Mouse (Mus musculus) midbrain, postnatal 0 days (tissue): ENCODE measurements at regions not wholly inside any gene's neighbourhood (a gene's known extent, or its start where the extent isn't known, plus 50 kb on each side); places are given as distances from the start of the nearest gene placed in this dataset.

Experiments
- ATAC-seq: fragments of 200-750 bp; cut with Nextera tagmentation; 2 replicates; pipeline ENCODE4 v1.8.0; 2017; ENCODE audit warnings: moderate number of reproducible peaks, mild to moderate bottlenecking, moderate TSS enrichment, moderate library complexity; ENCODE audit not compliant: low FRiP score
- DNase-seq: peaks from one replicate; pipeline ENCODE4 v3.0.0-alpha.2; 2015; ENCODE audit warnings: low spot score
- H3K27ac ChIP-seq: fragments of 300-500 bp; sonication (generic); 2 replicates; pipeline ENCODE4 v1.5.1; 2014; ENCODE audit warnings: low read depth, mild to moderate bottlenecking, low read length, mixed read lengths
- H3K27me3 ChIP-seq: fragments of 300-500 bp; sonication (generic); 2 replicates; pipeline ENCODE4 v1.6.1; 2014; ENCODE audit warnings: low read length, control low read depth, mixed read lengths; ENCODE audit not compliant: insufficient read depth
- H3K36me3 ChIP-seq: fragments of 300-500 bp; sonication (generic); 2 replicates; pipeline ENCODE4 v1.6.1; 2014; ENCODE audit warnings: low read length, control low read depth, mixed read lengths; ENCODE audit not compliant: insufficient read depth
- H3K4me1 ChIP-seq: fragments of 300-500 bp; sonication (generic); 2 replicates; pipeline ENCODE4 v1.6.1; 2014; ENCODE audit warnings: mild to moderate bottlenecking, control low read depth, antibody characterized with exemption, low read length, mixed read lengths; ENCODE audit not compliant: insufficient read depth
- H3K4me2 ChIP-seq: fragments of 300-500 bp; sonication (generic); 2 replicates; pipeline ENCODE4 v1.6.1; 2014; ENCODE audit warnings: low read depth, mild to moderate bottlenecking, low read length, mixed read lengths; ENCODE audit not compliant: poor library complexity, severe bottlenecking
- H3K4me3 ChIP-seq: fragments of 300-500 bp; sonication (generic); 2 replicates; pipeline ENCODE4 v1.5.1; 2014; ENCODE audit warnings: low read depth, mild to moderate bottlenecking, low read length, moderate library complexity
- H3K9ac ChIP-seq: fragments of 300-500 bp; sonication (generic); replicated peaks from 2 replicates; pipeline ENCODE4 v1.6.1; 2014; ENCODE audit warnings: mild to moderate bottlenecking, low read length, moderate library complexity, mixed read lengths; ENCODE audit not compliant: poor library complexity, severe bottlenecking
- H3K9me3 ChIP-seq: fragments of 300-500 bp; sonication (generic); 2 replicates; pipeline ENCODE4 v1.6.1; 2016; ENCODE audit warnings: low read length, control low read depth
- CTCF ChIP-seq: IDR thresholded peaks from 2 replicates; pipeline ENCODE4 v1.5.1; 2016; ENCODE audit warnings: antibody characterized with exemption, mild to moderate bottlenecking
- WGBS: fragments of 180-500 bp; shearing (Covaris S2); extraction: QIAGEN DNeasy Blood & Tissue Kit; methylation state at CpG from one replicate; pipeline ENCODE4 v1.1.7; 2014; 5-methylcytosine and 5-hydroxymethylcytosine counted together

GRCm38 (mm10) chr8:90011682-90012409, 336.3 kb downstream of the Tox3 start:
- no peaks in the 10 kb centered on the region for H3K36me3 ChIP-seq
- no peak for ATAC-seq
- 73% methylated on average over 6 of the region's 6 CpGs for WGBS

GRCm38 (mm10) chr8:90009431-90009830, 338.7 kb downstream of the Tox3 start:
- H3K27me3 ChIP-seq, result no peaks in the 10 kb centered on the region
- WGBS, result 96% methylated on average over 1 of the region's 1 CpGs
- H3K4me3 ChIP-seq, result no peak overlapping the region
- H3K9ac ChIP-seq, result no peak overlapping the region
- H3K4me1 ChIP-seq, result no peaks in the 10 kb centered on the region
- DNase-seq, result no peak
- no peaks in the 10 kb centered on the region for H3K9me3 ChIP-seq
- no peak overlapping the region for H3K4me2 ChIP-seq
- no peak for ATAC-seq
- TF ChIP-seq CTCF, result no peak
- H3K27ac ChIP-seq, result no peak overlapping the region
- no peaks in the 10 kb centered on the region for H3K36me3 ChIP-seq

More at GRCm38 (mm10) chr8:90011682-90012409, 336.3 kb downstream of the Tox3 start:
- no peak overlapping the region for H3K4me2 ChIP-seq
- H3K27ac ChIP-seq, result no peak overlapping the region
- H3K9ac ChIP-seq, result no peak overlapping the region
- no peaks in the 10 kb centered on the region for H3K9me3 ChIP-seq
- no peak overlapping the region for H3K4me3 ChIP-seq
- TF ChIP-seq CTCF, result no peak
- no peaks in the 10 kb centered on the region for H3K27me3 ChIP-seq
- no peaks in the 10 kb centered on the region for H3K4me1 ChIP-seq
- DNase-seq, result no peak

- 17% methylated on average over 15 of the region's 15 CpGs for WGBS
- ATAC-seq, result no peak
These were observed 347.1 kb downstream of the Tox3 start for GRCm38 (mm10) chr8:90000899-90001640.

GRCm38 (mm10) chr8:89993743-89994142, 354.4 kb downstream of the Tox3 start:
- H3K4me2 ChIP-seq, result no peak overlapping the region
- no peak overlapping the region for H3K4me3 ChIP-seq
- no peak overlapping the region for H3K27ac ChIP-seq
- no peak for ATAC-seq
- H3K36me3 ChIP-seq, result no peaks in the 10 kb centered on the region
- H3K9me3 ChIP-seq, result no peaks in the 10 kb centered on the region
- no peak for TF ChIP-seq CTCF
- 90% methylated on average over 4 of the region's 4 CpGs for WGBS
- no peak overlapping the region for H3K9ac ChIP-seq
- no peaks in the 10 kb centered on the region for H3K4me1 ChIP-seq
- DNase-seq, result no peak
- no peaks in the 10 kb centered on the region for H3K27me3 ChIP-seq

More at GRCm38 (mm10) chr8:90000899-90001640, 347.1 kb downstream of the Tox3 start:
- Histone ChIP-seq H3K4me3 (no peak overlapping the region), H3K9me3 (no peaks in the 10 kb centered on the region), H3K36me3 (no peaks in the 10 kb centered on the region), H3K4me1 (no peaks in the 10 kb centered on the region), H3K9ac (no peak overlapping the region), H3K4me2 (no peak overlapping the region), H3K27me3 (no peaks in the 10 kb centered on the region), H3K27ac (no peak overlapping the region)
- TF ChIP-seq CTCF, result peak; percentile 98
- peak; percentile 92 for DNase-seq

- Histone ChIP-seq H3K27me3 (no peaks in the 10 kb centered on the region), H3K36me3 (no peaks in the 10 kb centered on the region), H3K4me2 (no peak overlapping the region), H3K9ac (no peak overlapping the region), H3K4me1 (no peaks in the 10 kb centered on the region), H3K27ac (no peak overlapping the region), H3K4me3 (no peak overlapping the region), H3K9me3 (no peaks in the 10 kb centered on the region)
- ATAC-seq (no peak), DNase-seq (no peak)
- 98% methylated on average over 2 of the region's 2 CpGs for WGBS
- peak; percentile 39 for TF ChIP-seq CTCF
These were observed 364.3 kb downstream of the Tox3 start for GRCm38 (mm10) chr8:89983859-89984258.

GRCm38 (mm10) chr8:89982551-89982950, 365.6 kb downstream of the Tox3 start:
- H3K27ac ChIP-seq, result peak overlapping the region; percentile 13; the same call in 1 of the 2 replicates
- no peak overlapping the region for H3K4me2 ChIP-seq
- H3K4me3 ChIP-seq, result no peak overlapping the region
- 47% methylated on average over 2 of the region's 2 CpGs for WGBS
- ATAC-seq (no peak), DNase-seq (no peak)
- no peaks in the 10 kb centered on the region for H3K4me1 ChIP-seq
- H3K27me3 ChIP-seq, result no peaks in the 10 kb centered on the region
- no peaks in the 10 kb centered on the region for H3K36me3 ChIP-seq
- H3K9me3 ChIP-seq, result no peaks in the 10 kb centered on the region
- H3K9ac ChIP-seq, result no peak overlapping the region
- TF ChIP-seq CTCF, result no peak
